Mouse (Mus musculus): Measurements from ENCODE around the gene Fam173b. TPM values are rescaled to one million over a fixed set of nuclear protein-coding genes. Genes with fewer than 3 reads are reported as not detected.
"Not testable (repeated sequence)": the region's sequence is repeated elsewhere in the genome, so short reads cannot be mapped to it uniquely, and the experiment has no call there.

The Fam173b gene
- polyA plus RNA-seq, 1 experiment from 2014 or later: 9.8 TPM

- no peak overlapping the region for H3K4me2 ChIP-seq (replicated peaks; ENCODE audit: low read depth)
- no peaks in the 10 kb centered on the region for H3K27me3 ChIP-seq (replicated peaks; ENCODE audit: control insufficient read depth, insufficient read depth, low read length)
- 87% methylated on average over 16 of the region's 16 CpGs for WGBS
- H3K36me3 ChIP-seq (ENCODE audit: control insufficient read depth, insufficient read depth): 0 out of 2 replicates have a peak, but pooled peaks cover 3% of the 10 kb centered on the region
- H3K27ac ChIP-seq (ENCODE audit: low read depth, low read length): peak overlapping the region; percentile 73; the same call in 1 of the 2 replicates
- no peak overlapping the region for H3K9ac ChIP-seq (ENCODE audit: low read depth, low read length)
- H3K4me3 ChIP-seq (ENCODE audit: low read depth, low read length): no peak overlapping the region
- peaks cover 6% of the 10 kb centered on the region; the same call in 1 of the 2 replicates for H3K4me1 ChIP-seq (replicated peaks; ENCODE audit: control insufficient read depth, insufficient read depth, low read length)
- no peak for TF ChIP-seq CTCF (IDR thresholded peaks at IDR 0.05; ENCODE audit: low read depth)
- ATAC-seq: no peak
- no peaks in the 10 kb centered on the region for H3K9me3 ChIP-seq (ENCODE audit: control insufficient read depth)
Measured at GRCm38 (mm10) chr15:31571906-31572722, 29.5 kb upstream of the Fam173b start.

DNA sequence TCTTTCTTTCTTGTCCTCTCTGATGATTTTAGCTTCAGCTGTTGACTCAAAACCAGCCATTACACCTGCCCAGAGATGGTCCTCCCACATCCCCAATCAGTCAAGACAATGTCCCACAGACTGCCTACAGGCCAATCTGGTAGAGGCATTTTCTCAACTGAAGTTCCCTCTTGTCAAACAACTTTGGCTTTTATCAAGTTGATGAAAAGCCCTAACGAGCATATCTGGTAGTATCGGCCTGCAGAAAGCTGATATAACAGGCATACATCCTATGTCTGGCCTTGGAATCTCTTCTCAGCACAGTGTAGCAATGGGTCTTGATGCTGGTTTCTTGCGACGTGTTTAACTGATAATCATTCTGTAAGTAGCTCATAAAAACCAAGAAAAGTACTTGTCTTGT is 28.4 kb upstream of the Fam173b start:
- Histone ChIP-seq H3K27me3 (replicated peaks; ENCODE audit: control insufficient read depth, insufficient read depth, low read length) (no peaks in the 10 kb centered on the region), H3K4me2 (replicated peaks; ENCODE audit: low read depth) (no peak overlapping the region), H3K9me3 (ENCODE audit: control insufficient read depth) (no peaks in the 10 kb centered on the region), H3K4me1 (replicated peaks; ENCODE audit: control insufficient read depth, insufficient read depth, low read length) (peaks cover 6% of the 10 kb centered on the region; the same call in 1 of the 2 replicates), H3K9ac (ENCODE audit: low read depth, low read length) (no peak overlapping the region), H3K36me3 (ENCODE audit: control insufficient read depth, insufficient read depth) (0 out of 2 replicates have a peak, but pooled peaks cover 3% of the 10 kb centered on the region), H3K4me3 (ENCODE audit: low read depth, low read length) (no peak overlapping the region), H3K27ac (ENCODE audit: low read depth, low read length) (no peak overlapping the region)
- TF ChIP-seq CTCF (IDR thresholded peaks at IDR 0.05; ENCODE audit: low read depth): no peak
- ATAC-seq: no peak
- 73% methylated on average over 4 of the region's 4 CpGs for WGBS

DNA sequence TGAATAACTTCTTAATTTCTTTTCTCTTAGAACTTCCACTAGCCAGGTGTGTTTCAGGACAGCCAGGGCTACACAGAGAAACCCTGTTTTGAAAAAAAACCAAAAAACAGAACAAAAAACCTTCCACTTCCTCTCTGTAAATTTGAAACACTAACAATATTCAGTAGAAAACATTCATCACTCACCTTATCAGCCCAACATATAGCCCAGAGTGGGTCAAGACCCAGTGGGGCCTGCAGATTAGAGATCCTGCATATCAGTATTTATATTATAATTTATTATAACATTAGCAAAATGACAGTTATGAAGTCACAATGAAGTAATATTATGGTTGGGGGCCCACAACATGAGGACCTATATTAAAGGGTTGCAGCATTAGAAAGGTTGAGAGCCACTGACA is 28.0 kb upstream of the Fam173b start:
- no peak for TF ChIP-seq CTCF (IDR thresholded peaks at IDR 0.05; ENCODE audit: low read depth)
- Histone ChIP-seq H3K4me1 (replicated peaks; ENCODE audit: control insufficient read depth, insufficient read depth, low read length) (0 out of 2 replicates have a peak, but pooled peaks cover 6% of the 10 kb centered on the region), H3K9ac (ENCODE audit: low read depth, low read length) (no peak overlapping the region), H3K9me3 (ENCODE audit: control insufficient read depth) (no peaks in the 10 kb centered on the region), H3K36me3 (ENCODE audit: control insufficient read depth, insufficient read depth) (0 out of 2 replicates have a peak, but pooled peaks cover 3% of the 10 kb centered on the region), H3K4me3 (ENCODE audit: low read depth, low read length) (no peak overlapping the region), H3K4me2 (replicated peaks; ENCODE audit: low read depth) (no peak overlapping the region), H3K27ac (ENCODE audit: low read depth, low read length) (no peak overlapping the region), H3K27me3 (replicated peaks; ENCODE audit: control insufficient read depth, insufficient read depth, low read length) (no peaks in the 10 kb centered on the region)
- no peak for ATAC-seq

- Histone ChIP-seq H3K4me2 (replicated peaks; ENCODE audit: low read depth) (no peak overlapping the region), H3K9me3 (ENCODE audit: control insufficient read depth) (no peaks in the 10 kb centered on the region), H3K4me1 (replicated peaks; ENCODE audit: control insufficient read depth, insufficient read depth, low read length) (0 out of 2 replicates have a peak, but pooled peaks cover 6% of the 10 kb centered on the region), H3K9ac (ENCODE audit: low read depth, low read length) (no peak overlapping the region), H3K36me3 (ENCODE audit: control insufficient read depth, insufficient read depth) (0 out of 2 replicates have a peak, but pooled peaks cover 3% of the 10 kb centered on the region), H3K4me3 (ENCODE audit: low read depth, low read length) (no peak overlapping the region), H3K27ac (ENCODE audit: low read depth, low read length) (no peak overlapping the region), H3K27me3 (replicated peaks; ENCODE audit: control insufficient read depth, insufficient read depth, low read length) (no peaks in the 10 kb centered on the region)
- TF ChIP-seq CTCF (IDR thresholded peaks at IDR 0.05; ENCODE audit: low read depth): no peak
- 86% methylated on average over 5 of the region's 5 CpGs for WGBS
- no peak for ATAC-seq
Measured at GRCm38 (mm10) chr15:31576076-31576475, 25.6 kb upstream of the Fam173b start.

DNA sequence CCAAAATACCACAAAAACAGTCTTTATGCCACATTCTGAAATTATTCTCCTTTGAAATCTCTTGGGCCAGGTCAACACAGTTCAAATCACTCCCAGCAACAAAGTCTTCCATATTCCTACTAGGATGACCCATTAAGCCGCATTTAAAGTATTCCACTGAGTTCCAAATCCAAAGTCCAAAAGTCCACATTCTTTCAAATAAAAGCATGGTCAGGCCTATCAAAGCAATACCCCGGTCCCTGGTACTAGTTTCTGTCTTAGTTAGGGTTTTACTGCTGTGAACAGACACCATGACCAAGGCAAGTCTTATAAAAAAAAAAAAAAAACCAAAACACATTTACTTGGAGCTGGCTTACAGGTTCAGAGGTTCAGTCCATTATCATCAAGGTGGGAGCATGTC is 20.6 kb upstream of the Fam173b start:
- ATAC-seq; H3K4me2 ChIP-seq (replicated peaks; ENCODE audit: low read depth); H3K27me3 ChIP-seq (replicated peaks; ENCODE audit: control insufficient read depth, insufficient read depth, low read length); H3K4me3 ChIP-seq (ENCODE audit: low read depth, low read length); H3K9ac ChIP-seq (ENCODE audit: low read depth, low read length); H3K27ac ChIP-seq (ENCODE audit: low read depth, low read length); H3K9me3 ChIP-seq (ENCODE audit: control insufficient read depth); H3K36me3 ChIP-seq (ENCODE audit: control insufficient read depth, insufficient read depth); H3K4me1 ChIP-seq (replicated peaks; ENCODE audit: control insufficient read depth, insufficient read depth, low read length): not testable (repeated sequence)
- 62% methylated on average over 2 of the region's 2 CpGs for WGBS

- no peak overlapping the region for H3K27ac ChIP-seq (ENCODE audit: low read depth, low read length)
- no peaks in the 10 kb centered on the region for H3K27me3 ChIP-seq (replicated peaks; ENCODE audit: control insufficient read depth, insufficient read depth, low read length)
- WGBS: 83% methylated on average over 13 of the region's 13 CpGs
- peak; percentile 40; the same call in 1 of the 2 replicates for ATAC-seq
- no peak overlapping the region for H3K4me2 ChIP-seq (replicated peaks; ENCODE audit: low read depth)
- no peaks in the 10 kb centered on the region for H3K9me3 ChIP-seq (ENCODE audit: control insufficient read depth)
- H3K4me1 ChIP-seq (replicated peaks; ENCODE audit: control insufficient read depth, insufficient read depth, low read length): no peaks in the 10 kb centered on the region
- no peak overlapping the region for H3K4me3 ChIP-seq (ENCODE audit: low read depth, low read length)
- H3K36me3 ChIP-seq (ENCODE audit: control insufficient read depth, insufficient read depth): 0 out of 2 replicates have a peak, but pooled peaks cover 4% of the 10 kb centered on the region
- TF ChIP-seq CTCF (IDR thresholded peaks at IDR 0.05; ENCODE audit: low read depth): no peak
- no peak overlapping the region for H3K9ac ChIP-seq (ENCODE audit: low read depth, low read length)
Measured at GRCm38 (mm10) chr15:31583304-31584085, 18.2 kb upstream of the Fam173b start.

Measured in intestine, postnatal 0 days (tissue).